Mouse (Mus musculus): ENCODE results near the gene Olfr330. TPM values are rescaled to one million over a fixed set of nuclear protein-coding genes. Genes with fewer than 3 reads are reported as not detected.
"Not testable (repeated sequence)": the region's sequence is repeated elsewhere in the genome, so short reads cannot be mapped to it uniquely, and the experiment has no call there.

Olfr330 gene
- polyA plus RNA-seq, 1 experiment from 2014 or later: not detected

DNA sequence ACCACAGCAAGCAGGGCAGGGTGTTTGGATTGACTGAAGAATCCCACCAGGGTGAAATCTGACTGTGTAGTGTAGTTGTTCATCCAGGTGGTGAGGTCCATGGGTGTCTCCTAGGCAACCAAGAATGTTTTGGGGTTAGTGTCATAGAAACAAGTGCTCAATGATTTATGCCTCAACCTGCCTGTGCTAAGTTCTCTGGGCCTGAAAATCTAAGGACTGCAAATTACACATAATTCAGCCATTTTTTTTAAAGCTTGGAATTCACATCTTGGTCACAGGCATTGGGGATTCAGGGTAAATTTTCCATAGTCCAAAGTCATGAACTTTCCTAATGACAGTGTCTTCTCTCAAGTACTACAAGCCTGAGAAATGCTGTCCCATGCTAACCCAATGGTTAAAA lies 32.2 kb downstream of the Olfr330 start, which contains the start of gene Olfr331:
TSS of gene Olfr331 (minus strand) at position 101 of the 400 bp plus-strand sequence.
- not testable (repeated sequence) for H3K27ac ChIP-seq (ENCODE audit: low read length); H3K9me3 ChIP-seq (replicated peaks; ENCODE audit: control insufficient read depth, low read length, poor library complexity, severe bottlenecking); H3K4me3 ChIP-seq (ENCODE audit: low read depth, low read length); H3K36me3 ChIP-seq (ENCODE audit: control insufficient read depth, insufficient read depth, low read length); ATAC-seq; H3K9ac ChIP-seq (ENCODE audit: low read depth, low read length); H3K4me2 ChIP-seq (ENCODE audit: low read length); H3K27me3 ChIP-seq (ENCODE audit: control insufficient read depth, insufficient read depth, low read depth, low read length); H3K4me1 ChIP-seq (ENCODE audit: control insufficient read depth, insufficient read depth, low read length)

GRCm38 (mm10) chr11:58499290-58499689 lies 35.3 kb downstream of the Olfr330 start:
- Histone ChIP-seq H3K4me3 (ENCODE audit: low read depth, low read length) (no peak overlapping the region), H3K4me2 (ENCODE audit: low read length) (no peak overlapping the region), H3K27ac (ENCODE audit: low read length) (no peak overlapping the region), H3K9ac (ENCODE audit: low read depth, low read length) (no peak overlapping the region), H3K36me3 (ENCODE audit: control insufficient read depth, insufficient read depth, low read length) (no peaks in the 10 kb centered on the region), H3K4me1 (ENCODE audit: control insufficient read depth, insufficient read depth, low read length) (no peaks in the 10 kb centered on the region), H3K27me3 (ENCODE audit: control insufficient read depth, insufficient read depth, low read depth, low read length) (no peaks in the 10 kb centered on the region), H3K9me3 (replicated peaks; ENCODE audit: control insufficient read depth, low read length, poor library complexity, severe bottlenecking) (no peaks in the 10 kb centered on the region)
- no peak for ATAC-seq
- WGBS: 48% methylated on average over 3 of the region's 3 CpGs

GRCm38 (mm10) chr11:58498761-58499160 lies 35.9 kb downstream of the Olfr330 start:
- 88% methylated on average over 9 of the region's 9 CpGs for WGBS
- no peak overlapping the region for H3K4me2 ChIP-seq (ENCODE audit: low read length)

GRCm38 (mm10) chr11:58492455-58492854 lies 42.2 kb downstream of the Olfr330 start, which contains the start of gene Olfr332:
TSS of gene Olfr332 (minus strand) at chr11:58492555.
- H3K4me3 ChIP-seq (ENCODE audit: low read depth, low read length): no peak within 1 kb of the TSS
- H3K4me2 ChIP-seq (ENCODE audit: low read length): no peak within 1 kb of the TSS
- no peak within 1 kb of the TSS for H3K27ac ChIP-seq (ENCODE audit: low read length)
- no peaks in the 10 kb centered on the region for H3K36me3 ChIP-seq (ENCODE audit: control insufficient read depth, insufficient read depth, low read length)
- ATAC-seq: no peak
- no peaks in the 10 kb centered on the region for H3K4me1 ChIP-seq (ENCODE audit: control insufficient read depth, insufficient read depth, low read length)
- no peak within 1 kb of the TSS for H3K9ac ChIP-seq (ENCODE audit: low read depth, low read length)
- no peaks in the 10 kb centered on the region for H3K9me3 ChIP-seq (replicated peaks; ENCODE audit: control insufficient read depth, low read length, poor library complexity, severe bottlenecking)
- WGBS: 80% methylated on average over 2 of the region's 2 CpGs
- no peaks in the 10 kb centered on the region for H3K27me3 ChIP-seq (ENCODE audit: control insufficient read depth, insufficient read depth, low read depth, low read length)

More at GRCm38 (mm10) chr11:58498761-58499160, 35.9 kb downstream of the Olfr330 start:
- Histone ChIP-seq H3K9me3 (replicated peaks; ENCODE audit: control insufficient read depth, low read length, poor library complexity, severe bottlenecking) (no peaks in the 10 kb centered on the region), H3K9ac (ENCODE audit: low read depth, low read length) (no peak overlapping the region), H3K27me3 (ENCODE audit: control insufficient read depth, insufficient read depth, low read depth, low read length) (no peaks in the 10 kb centered on the region), H3K4me3 (ENCODE audit: low read depth, low read length) (no peak overlapping the region), H3K4me1 (ENCODE audit: control insufficient read depth, insufficient read depth, low read length) (no peaks in the 10 kb centered on the region), H3K27ac (ENCODE audit: low read length) (no peak overlapping the region), H3K36me3 (ENCODE audit: control insufficient read depth, insufficient read depth, low read length) (no peaks in the 10 kb centered on the region)
- no peak for ATAC-seq

Other genes starting within 250 kb of the Olfr330 start
- 32.2 and 32.4 TPM in 2 replicates for gene Zfp692, start 227.8 kb downstream of the Olfr330 start, polyA plus RNA-seq (2015; fragmentation: Nextera tagmentation; extraction: Ambion mirVana)
- 37.1 and 40.2 TPM in 2 replicates for gene Zfp672, start 204.5 kb downstream of the Olfr330 start, polyA plus RNA-seq (2015; fragmentation: Nextera tagmentation; extraction: Ambion mirVana)
- gene Sh3bp5l, start 204.1 kb downstream of the Olfr330 start, polyA plus RNA-seq (2015; fragmentation: Nextera tagmentation; extraction: Ambion mirVana): 52.4 and 53.2 TPM in 2 replicates
- not detected in 2 replicates for gene Lypd8, start 155.8 kb downstream of the Olfr330 start, polyA plus RNA-seq (2015; fragmentation: Nextera tagmentation; extraction: Ambion mirVana)
- gene 1810065E05Rik, start 113.7 kb downstream of the Olfr330 start, polyA plus RNA-seq (2015; fragmentation: Nextera tagmentation; extraction: Ambion mirVana): not detected in 2 replicates
- gene Gm12253, start 102.3 kb downstream of the Olfr330 start, polyA plus RNA-seq (2015; fragmentation: Nextera tagmentation; extraction: Ambion mirVana): not detected in 2 replicates
- gene Lypd9, start 81.9 kb downstream of the Olfr330 start, polyA plus RNA-seq (2015; fragmentation: Nextera tagmentation; extraction: Ambion mirVana): not detected in 2 replicates
- not detected in 2 replicates for gene Olfr30, start 72.6 kb downstream of the Olfr330 start, polyA plus RNA-seq (2015; fragmentation: Nextera tagmentation; extraction: Ambion mirVana)
- not detected in 2 replicates for gene Olfr332, start 42.3 kb downstream of the Olfr330 start, polyA plus RNA-seq (2015; fragmentation: Nextera tagmentation; extraction: Ambion mirVana)
- gene Olfr331, start 32.3 kb downstream of the Olfr330 start, polyA plus RNA-seq (2015; fragmentation: Nextera tagmentation; extraction: Ambion mirVana): not detected in 2 replicates
- gene Olfr329-ps, start 11.6 kb upstream of the Olfr330 start, polyA plus RNA-seq (2015; fragmentation: Nextera tagmentation; extraction: Ambion mirVana): not detected in 2 replicates
- 0.07 TPM in 1 of 2 replicates, not detected in the other for gene Olfr328, start 20.8 kb upstream of the Olfr330 start, polyA plus RNA-seq (2015; fragmentation: Nextera tagmentation; extraction: Ambion mirVana)
- not detected in 2 replicates for gene Olfr224, start 35.7 kb upstream of the Olfr330 start, polyA plus RNA-seq (2015; fragmentation: Nextera tagmentation; extraction: Ambion mirVana)
- gene Olfr325, start 42.9 kb upstream of the Olfr330 start, polyA plus RNA-seq (2015; fragmentation: Nextera tagmentation; extraction: Ambion mirVana): not detected in 2 replicates
- gene Olfr324, start 60.3 kb upstream of the Olfr330 start, polyA plus RNA-seq (2015; fragmentation: Nextera tagmentation; extraction: Ambion mirVana): 0.05 and 0.10 TPM in 2 replicates
- not detected in 2 replicates for gene 2210407C18Rik, start 81.2 kb upstream of the Olfr330 start, polyA plus RNA-seq (2015; fragmentation: Nextera tagmentation; extraction: Ambion mirVana)
- gene Olfr323, start 95.7 kb upstream of the Olfr330 start, polyA plus RNA-seq (2015; fragmentation: Nextera tagmentation; extraction: Ambion mirVana): not detected in 2 replicates
- gene Trim58, start 105.6 kb upstream of the Olfr330 start, polyA plus RNA-seq (2015; fragmentation: Nextera tagmentation; extraction: Ambion mirVana): 0.15 and 0.19 TPM in 2 replicates
- gene Olfr322, start 123.9 kb upstream of the Olfr330 start, polyA plus RNA-seq (2015; fragmentation: Nextera tagmentation; extraction: Ambion mirVana): not detected in 2 replicates
- gene Olfr320, start 146.3 kb upstream of the Olfr330 start, polyA plus RNA-seq (2015; fragmentation: Nextera tagmentation; extraction: Ambion mirVana): not detected in 2 replicates
- gene Olfr319, start 164.3 kb upstream of the Olfr330 start, polyA plus RNA-seq (2015; fragmentation: Nextera tagmentation; extraction: Ambion mirVana): not detected in 2 replicates
- gene Olfr318, start 189.2 kb upstream of the Olfr330 start, polyA plus RNA-seq (2015; fragmentation: Nextera tagmentation; extraction: Ambion mirVana): not detected in 2 replicates
- gene Olfr317, start 204.4 kb upstream of the Olfr330 start, polyA plus RNA-seq (2015; fragmentation: Nextera tagmentation; extraction: Ambion mirVana): 0.10 and 0.13 TPM in 2 replicates
- not detected in 2 replicates for gene Olfr316, start 217.9 kb upstream of the Olfr330 start, polyA plus RNA-seq (2015; fragmentation: Nextera tagmentation; extraction: Ambion mirVana)
- gene Olfr315, start 238.4 kb upstream of the Olfr330 start, polyA plus RNA-seq (2015; fragmentation: Nextera tagmentation; extraction: Ambion mirVana): not detected in 2 replicates
- not detected in 2 replicates for gene Olfr314, start 248.1 kb upstream of the Olfr330 start, polyA plus RNA-seq (2015; fragmentation: Nextera tagmentation; extraction: Ambion mirVana)